Mouse (Mus musculus) midbrain, embryonic 10.5 days (tissue): Measurements from ENCODE around the gene Rmnd5b. TPM values are rescaled to one million over a fixed set of nuclear protein-coding genes. Genes with fewer than 3 reads are reported as not detected.
A peak's percentile ranks its signal among the peaks of the same experiment; 100 is the strongest.
"Not testable (repeated sequence)": the region's sequence is repeated elsewhere in the genome, so short reads cannot be mapped to it uniquely, and the experiment has no call there.

Source experiments
- DNase-seq: peaks from one replicate; pipeline ENCODE4 v3.0.0-alpha.2; 2017; ENCODE audit warnings: low spot score
- H3K27ac ChIP-seq: fragments of 300-500 bp; sonication (generic); replicated peaks from 2 replicates; pipeline ENCODE4 v1.5.1; 2016; ENCODE audit warnings: mild to moderate bottlenecking
- H3K27me3 ChIP-seq: fragments of 300-500 bp; sonication (generic); 2 replicates; pipeline ENCODE4 v1.6.1; 2016; ENCODE audit warnings: low read depth, mild to moderate bottlenecking; ENCODE audit not compliant: poor library complexity, severe bottlenecking
- H3K36me3 ChIP-seq: fragments of 300-500 bp; sonication (generic); 2 replicates; pipeline ENCODE4 v1.6.1; 2016; ENCODE audit warnings: mild to moderate bottlenecking, moderate library complexity
- H3K4me1 ChIP-seq: fragments of 300-500 bp; sonication (generic); 2 replicates; pipeline ENCODE4 v1.6.1; 2016
- H3K4me3 ChIP-seq: fragments of 300-500 bp; sonication (generic); 2 replicates; pipeline ENCODE4 v1.5.1; 2016; ENCODE audit warnings: mild to moderate bottlenecking, moderate library complexity
- H3K9me3 ChIP-seq: fragments of 300-500 bp; sonication (generic); replicated peaks from 2 replicates; pipeline ENCODE4 v1.6.1; 2016; ENCODE audit warnings: mild to moderate bottlenecking
- WGBS: fragments of 180-500 bp; shearing (Covaris S2); methylation state at CpG from one replicate; pipeline ENCODE4 v1.1.7; 2016; 5-methylcytosine and 5-hydroxymethylcytosine counted together
- polyA plus RNA-seq: library from polyadenylated mRNA; unstranded; fragments of >200 nt; fragmentation: Nextera tagmentation; extraction: Ambion mirVana; gene quantifications from 2 replicates; pipeline ENCODE4 v1.2.1, GENCODE M21; 2016

The Rmnd5b gene
- 38.6 TPM in 2 replicates for polyA plus RNA-seq

- Histone ChIP-seq H3K4me3 (peak within 1 kb of the TSS; percentile 86), H3K9me3 (no peaks in the 10 kb centered on the region), H3K27ac (peak within 1 kb of the TSS; percentile 89), H3K36me3 (no peaks in the 10 kb centered on the region), H3K4me1 (peaks cover 32% of the 10 kb centered on the region), H3K27me3 (no peaks in the 10 kb centered on the region)
- DNase-seq = peak; percentile 85
- WGBS = under 1% methylated on average over 61 of the region's 61 CpGs
These were observed at the start of gene Rmnd5b for GRCm38 (mm10) chr11:51635525-51636322. Gene Rmnd5b, minus strand, starts transcription at chr11:51635896.

- no peak overlapping the region for H3K27ac ChIP-seq
- 47% methylated on average over 8 of the region's 8 CpGs for WGBS
- peaks cover 15% of the 10 kb centered on the region for H3K36me3 ChIP-seq
- H3K4me3 ChIP-seq = peak overlapping the region; percentile 18; the same call in 1 of the 2 replicates
- H3K27me3 ChIP-seq = no peaks in the 10 kb centered on the region
- H3K9me3 ChIP-seq = no peaks in the 10 kb centered on the region
- H3K4me1 ChIP-seq = peaks cover 4% of the 10 kb centered on the region
- no peak for DNase-seq
These were observed 46.3 kb upstream of the Rmnd5b start for GRCm38 (mm10) chr11:51681976-51682374.

GRCm38 (mm10) chr11:51681324-51681975, 45.8 kb upstream of the Rmnd5b start:
- H3K9me3 ChIP-seq = no peaks in the 10 kb centered on the region
- peaks cover 4% of the 10 kb centered on the region for H3K4me1 ChIP-seq
- H3K27ac ChIP-seq = no peak overlapping the region
- H3K36me3 ChIP-seq = peaks cover 15% of the 10 kb centered on the region
- 39% methylated on average over 13 of the region's 13 CpGs for WGBS
- peak; percentile 84 for DNase-seq
- H3K27me3 ChIP-seq = no peaks in the 10 kb centered on the region
- peak overlapping the region; percentile 18; the same call in 1 of the 2 replicates for H3K4me3 ChIP-seq

DNA sequence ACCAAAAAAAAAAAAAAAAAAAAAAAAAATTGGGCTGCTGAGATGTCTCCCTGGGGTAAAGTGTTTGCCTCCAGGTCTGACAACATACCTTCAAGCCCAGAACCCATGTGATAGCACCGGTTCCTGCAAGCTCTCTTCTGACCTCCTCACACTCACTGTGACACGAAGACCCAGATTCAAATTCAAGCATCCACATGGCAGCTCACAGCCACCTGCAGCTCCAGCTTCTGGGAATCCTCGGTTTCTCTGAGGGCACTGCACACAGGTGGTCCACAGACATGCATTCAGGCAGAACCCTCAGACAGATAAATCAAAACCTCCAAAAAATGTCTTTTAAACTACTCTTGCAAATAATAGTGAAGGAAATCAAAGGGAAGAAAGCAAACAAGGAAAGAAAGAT, 43.8 kb upstream of the Rmnd5b start:
- Histone ChIP-seq H3K27me3 (no peaks in the 10 kb centered on the region), H3K4me1 (peaks cover 4% of the 10 kb centered on the region), H3K9me3 (no peaks in the 10 kb centered on the region), H3K27ac (no peak overlapping the region), H3K4me3 (no peak overlapping the region), H3K36me3 (no peaks in the 10 kb centered on the region; the same call in 1 of the 2 replicates)
- 76% methylated on average over 3 of the region's 3 CpGs for WGBS
- no peak for DNase-seq

DNA sequence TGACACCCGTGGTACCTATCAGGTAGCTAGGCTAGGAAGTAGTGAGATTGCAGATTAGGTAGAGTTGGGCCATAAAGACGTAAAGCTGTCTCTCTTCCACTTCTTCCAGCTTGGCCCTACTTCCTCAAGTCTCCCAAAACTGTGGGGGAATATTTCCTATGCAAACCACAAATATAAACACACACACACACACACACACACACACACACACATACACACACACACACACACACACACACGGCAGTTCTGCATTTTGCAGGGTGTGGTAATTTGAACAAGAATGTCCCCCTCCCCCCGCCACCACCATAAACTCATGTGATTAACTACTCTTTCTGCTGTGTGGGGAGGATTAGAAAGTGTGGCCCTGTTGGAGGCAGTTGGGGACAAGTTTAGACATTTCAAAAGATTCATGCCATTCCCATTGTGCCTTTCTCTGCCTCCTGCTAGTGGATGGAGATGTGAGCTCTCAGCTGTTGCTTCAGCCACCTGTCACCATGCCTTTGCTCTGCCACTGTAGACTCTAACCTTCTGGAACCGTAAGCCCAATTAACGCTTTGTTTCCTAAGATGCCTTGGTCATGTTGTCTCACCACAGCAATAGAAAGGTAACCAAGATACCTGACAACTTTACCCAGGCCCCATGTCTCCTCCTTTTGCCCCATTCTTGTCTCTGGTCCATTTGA, 42.2 kb upstream of the Rmnd5b start:
- no peak overlapping the region for H3K27ac ChIP-seq
- no peak overlapping the region for H3K4me3 ChIP-seq
- no peaks in the 10 kb centered on the region for H3K9me3 ChIP-seq
- peaks cover 4% of the 10 kb centered on the region for H3K4me1 ChIP-seq
- no peaks in the 10 kb centered on the region for H3K36me3 ChIP-seq
- DNase-seq = no peak
- H3K27me3 ChIP-seq = no peaks in the 10 kb centered on the region
- WGBS = 77% methylated on average over 6 of the region's 6 CpGs

- WGBS = 78% methylated on average over 5 of the region's 5 CpGs
- Histone ChIP-seq H3K27ac (no peak overlapping the region), H3K36me3 (no peaks in the 10 kb centered on the region), H3K4me1 (no peaks in the 10 kb centered on the region), H3K4me3 (no peak overlapping the region), H3K27me3 (no peaks in the 10 kb centered on the region), H3K9me3 (no peaks in the 10 kb centered on the region)
- no peak for DNase-seq
These were observed 39.7 kb upstream of the Rmnd5b start for GRCm38 (mm10) chr11:51675386-51675785.

DNA sequence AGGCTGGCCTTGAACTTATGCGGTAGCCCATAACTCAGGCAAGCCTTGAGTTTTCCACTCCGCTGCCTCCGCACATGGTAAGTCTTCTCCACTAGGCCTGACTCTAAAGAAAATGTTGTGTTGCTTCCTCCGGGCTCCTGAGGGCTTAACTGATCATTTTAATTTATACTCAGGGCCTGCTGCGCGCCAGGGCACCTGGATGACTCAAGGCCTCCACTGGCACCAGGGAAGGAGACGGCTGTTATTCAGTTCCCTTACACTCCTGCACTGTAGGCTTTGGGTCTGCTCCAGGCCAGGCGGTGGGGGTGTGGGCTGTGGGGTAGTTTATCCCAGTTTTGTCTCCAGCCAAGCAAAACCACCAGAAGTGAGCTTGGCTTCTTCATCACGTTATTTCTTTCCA, 37.6 kb upstream of the Rmnd5b start:
- no peaks in the 10 kb centered on the region for H3K4me1 ChIP-seq
- H3K9me3 ChIP-seq = no peaks in the 10 kb centered on the region
- no peaks in the 10 kb centered on the region for H3K27me3 ChIP-seq
- no peak for DNase-seq
- no peak overlapping the region for H3K27ac ChIP-seq
- WGBS = 85% methylated on average over 9 of the region's 9 CpGs
- H3K36me3 ChIP-seq = no peaks in the 10 kb centered on the region
- H3K4me3 ChIP-seq = no peak overlapping the region

- Histone ChIP-seq H3K27me3 (no peaks in the 10 kb centered on the region), H3K36me3 (no peaks in the 10 kb centered on the region), H3K4me1 (no peaks in the 10 kb centered on the region), H3K4me3 (no peak overlapping the region), H3K27ac (no peak overlapping the region), H3K9me3 (no peaks in the 10 kb centered on the region)
- DNase-seq = no peak
- WGBS = 73% methylated on average over 2 of the region's 2 CpGs
These were observed 35.7 kb upstream of the Rmnd5b start for GRCm38 (mm10) chr11:51671376-51671775.

DNA sequence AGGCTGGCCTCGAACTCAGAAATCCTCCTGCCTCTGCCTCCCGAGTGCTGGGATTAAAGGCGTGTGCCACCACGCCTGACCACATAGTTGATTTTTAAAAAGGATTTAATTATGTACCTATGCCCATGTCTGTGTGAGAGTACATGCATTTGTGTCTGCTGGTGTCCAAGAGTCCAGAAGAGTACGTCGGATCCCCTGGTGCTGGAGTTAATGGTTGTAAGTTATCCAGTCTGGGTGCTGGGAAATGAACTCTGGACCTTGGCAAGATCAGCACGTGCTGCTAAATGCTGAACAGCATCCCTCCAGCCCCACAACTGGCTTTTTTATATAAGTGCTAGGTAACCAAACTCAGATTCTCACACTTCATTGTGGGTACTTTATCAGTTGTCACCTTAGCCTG, 35.1 kb upstream of the Rmnd5b start:
- no peak for DNase-seq
- 95% methylated on average over 7 of the region's 7 CpGs for WGBS

DNA sequence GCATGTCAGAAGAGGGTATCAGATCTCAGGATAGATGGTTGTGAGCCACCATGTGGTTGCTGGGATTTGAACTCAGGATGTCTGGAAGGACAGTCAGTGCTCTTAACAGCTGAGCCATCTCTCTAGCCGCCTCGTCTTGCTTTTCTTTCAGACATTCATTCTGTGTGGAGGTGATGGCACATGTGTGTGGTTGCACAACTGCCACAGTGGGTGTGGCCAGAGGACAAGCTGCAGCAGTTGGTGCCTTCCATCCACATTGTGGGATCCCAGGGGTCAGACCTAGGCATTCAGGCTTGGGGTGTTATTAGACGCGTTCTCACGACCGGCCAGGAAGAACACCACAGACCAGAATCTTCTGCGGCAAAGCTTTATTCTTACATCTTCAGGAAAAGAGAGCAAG, 29.1 kb upstream of the Rmnd5b start:
- DNase-seq = not testable (repeated sequence)
- WGBS = 96% methylated on average over 7 of the region's 7 CpGs

More for the DNA sequence above, 35.1 kb upstream of the Rmnd5b start:
- no peak overlapping the region for H3K4me3 ChIP-seq
- H3K27ac ChIP-seq = no peak overlapping the region
- no peaks in the 10 kb centered on the region for H3K27me3 ChIP-seq
- H3K36me3 ChIP-seq = no peaks in the 10 kb centered on the region
- H3K4me1 ChIP-seq = no peaks in the 10 kb centered on the region
- no peaks in the 10 kb centered on the region for H3K9me3 ChIP-seq

DNA sequence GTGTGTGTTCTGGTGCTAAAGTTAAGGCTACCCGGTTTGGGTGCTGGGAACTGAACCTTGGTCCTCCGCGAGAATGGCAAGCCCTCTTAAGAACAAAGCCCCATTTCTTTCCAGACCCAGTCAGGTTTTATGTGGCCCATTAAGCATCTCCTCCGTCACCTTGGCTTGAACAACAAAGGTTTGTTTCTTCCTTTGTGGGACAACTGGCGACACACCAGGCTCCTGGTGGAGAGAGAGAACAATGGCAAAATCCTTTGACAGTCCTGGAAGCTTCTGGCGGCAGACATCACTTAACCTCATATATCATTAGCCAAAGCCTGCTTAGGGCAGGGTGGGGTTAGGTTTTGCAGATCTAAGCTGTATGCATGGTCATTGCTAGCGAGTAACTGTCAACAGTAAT, 26.9 kb upstream of the Rmnd5b start:
- WGBS = 76% methylated on average over 7 of the region's 7 CpGs
- Histone ChIP-seq H3K27me3 (no peaks in the 10 kb centered on the region), H3K4me3 (no peak overlapping the region), H3K9me3 (no peaks in the 10 kb centered on the region), H3K4me1 (no peaks in the 10 kb centered on the region), H3K27ac (no peak overlapping the region), H3K36me3 (no peaks in the 10 kb centered on the region)
- no peak for DNase-seq

More for the DNA sequence above, 29.1 kb upstream of the Rmnd5b start:
- not testable (repeated sequence) for H3K27me3 ChIP-seq, H3K4me1 ChIP-seq, H3K4me3 ChIP-seq, H3K9me3 ChIP-seq, H3K27ac ChIP-seq, H3K36me3 ChIP-seq

DNA sequence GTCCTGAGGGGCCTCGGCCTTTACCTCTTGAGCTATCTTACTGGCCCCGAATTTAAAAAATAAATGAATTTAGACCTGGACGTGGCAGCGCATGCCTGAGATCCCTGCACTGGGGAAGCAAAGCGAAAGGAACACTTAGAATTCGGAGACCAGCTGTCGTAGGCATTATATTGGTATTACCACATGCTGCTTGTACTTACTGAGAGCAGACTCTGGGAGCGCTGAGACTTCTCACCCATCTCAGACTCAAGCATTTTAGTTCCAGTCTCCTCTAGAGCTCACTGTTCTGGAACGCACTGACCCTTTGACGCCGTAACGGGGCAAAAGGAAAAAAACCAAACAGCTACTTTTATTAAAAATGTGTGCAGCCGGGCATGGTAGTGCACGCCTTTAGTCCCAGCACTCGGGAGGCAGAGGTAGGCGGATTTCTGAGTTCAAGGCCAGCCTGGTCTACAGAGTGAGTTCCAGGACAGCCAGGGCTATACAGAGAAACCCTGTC, 26.2 kb upstream of the Rmnd5b start:
- WGBS = 86% methylated on average over 16 of the region's 16 CpGs
- H3K4me1 ChIP-seq = no peaks in the 10 kb centered on the region
- no peak overlapping the region for H3K27ac ChIP-seq
- H3K9me3 ChIP-seq = no peaks in the 10 kb centered on the region
- no peak for DNase-seq
- H3K27me3 ChIP-seq = no peaks in the 10 kb centered on the region
- H3K36me3 ChIP-seq = no peaks in the 10 kb centered on the region
- no peak overlapping the region for H3K4me3 ChIP-seq
